Mouse (Mus musculus) heart, postnatal 0 days (tissue): Measurements from ENCODE around the gene Steap2. TPM values are rescaled to one million over a fixed set of nuclear protein-coding genes. Genes with fewer than 3 reads are reported as not detected.

Experiments used
- ATAC-seq: fragments of 200-750 bp; cut with Nextera tagmentation; 2 replicates; pipeline ENCODE4 v1.8.0; 2017; ENCODE audit warnings: low read depth, moderate number of reproducible peaks, moderate library complexity; ENCODE audit not compliant: insufficient read depth
- DNase-seq: peaks from one replicate; pipeline ENCODE4 v3.0.0-alpha.2; 2016; ENCODE audit warnings: low spot score
- H3K27ac ChIP-seq: fragments of 300-500 bp; sonication (generic); 2 replicates; pipeline ENCODE4 v1.5.1; 2014; ENCODE audit warnings: low read depth, mild to moderate bottlenecking
- H3K27me3 ChIP-seq: fragments of 300-500 bp; sonication (generic); 2 replicates; pipeline ENCODE4 v1.6.1; 2014; ENCODE audit warnings: low read length, mixed read lengths; ENCODE audit not compliant: control insufficient read depth, insufficient read depth
- H3K36me3 ChIP-seq: fragments of 300-500 bp; sonication (generic); replicated peaks from 2 replicates; pipeline ENCODE4 v1.6.1; 2014; ENCODE audit warnings: low read length, mixed read lengths; ENCODE audit not compliant: control insufficient read depth, insufficient read depth
- H3K4me1 ChIP-seq: fragments of 300-500 bp; sonication (generic); 2 replicates; pipeline ENCODE4 v1.6.1; 2014; ENCODE audit warnings: antibody characterized with exemption; ENCODE audit not compliant: control insufficient read depth, insufficient read depth
- H3K4me2 ChIP-seq: fragments of 300-500 bp; sonication (generic); 2 replicates; pipeline ENCODE4 v1.6.1; 2014; ENCODE audit warnings: low read depth, mild to moderate bottlenecking, low read length, moderate library complexity
- H3K4me3 ChIP-seq: fragments of 300-500 bp; sonication (generic); 2 replicates; pipeline ENCODE4 v1.5.1; 2014; ENCODE audit warnings: low read depth, low read length
- H3K9ac ChIP-seq: fragments of 300-500 bp; sonication (generic); replicated peaks from 2 replicates; pipeline ENCODE4 v1.6.1; 2014; ENCODE audit warnings: low read depth, low read length, mixed read lengths
- H3K9me3 ChIP-seq: fragments of 300-500 bp; sonication (generic); replicated peaks from 2 replicates; pipeline ENCODE4 v1.6.1; 2016; ENCODE audit warnings: low read length; ENCODE audit not compliant: control insufficient read depth
- CTCF ChIP-seq: IDR thresholded peaks from 2 replicates; pipeline ENCODE4 v1.5.1; 2016; ENCODE audit warnings: antibody characterized with exemption, control low read depth, low read depth
- EP300 ChIP-seq: IDR thresholded peaks from 2 replicates; pipeline ENCODE4 v1.6.1; 2016; ENCODE audit warnings: antibody characterized with exemption, low read depth
- WGBS: fragments of 180-500 bp; shearing (Covaris S2); extraction: QIAGEN DNeasy Blood & Tissue Kit; methylation state at CpG from one replicate; pipeline ENCODE4 v1.1.7; 2014; 5-methylcytosine and 5-hydroxymethylcytosine counted together
- polyA plus RNA-seq: library from polyadenylated mRNA; unstranded; fragments of >200 nt; fragmentation: Nextera tagmentation; extraction: Ambion mirVana; gene quantifications from 2 replicates; pipeline ENCODE4 v1.2.1, GENCODE M21; 2015
- total RNA-seq: library from RNA; depleted of rRNA; stranded (reverse); fragments of >200 nt; gene quantifications from 2 replicates; pipeline ENCODE4 v1.2.3, GENCODE M21; 2014; ENCODE audit warnings: low replicate concordance; rRNA removed

Gene Steap2
- total RNA-seq (3.1 and 3.6 TPM in 2 replicates), polyA plus RNA-seq (0.94 and 1.2 TPM in 2 replicates)

GRCm38 (mm10) chr5:5693956-5694653, at the start of gene Steap2:
TSS of gene Steap2 (minus strand) at chr5:5694578.
- no peaks in the 10 kb centered on the region for H3K9me3 ChIP-seq
- peak within 1 kb of the TSS; percentile 89 for H3K4me2 ChIP-seq
- peak within 1 kb of the TSS; percentile 60 for H3K4me3 ChIP-seq
- peaks cover 3% of the 10 kb centered on the region; the same call in 1 of the 2 replicates for H3K27me3 ChIP-seq
- no peak within 1 kb of the TSS for H3K27ac ChIP-seq
- ATAC-seq (peak; percentile 82), DNase-seq (peak; percentile 44)
- no peaks in the 10 kb centered on the region; the same call in 1 of the 2 replicates for H3K4me1 ChIP-seq
- WGBS: under 1% methylated on average over 57 of the region's 66 CpGs
- TF ChIP-seq EP300 (no peak), CTCF (no peak)
- H3K36me3 ChIP-seq: no peaks in the 10 kb centered on the region
- peak within 1 kb of the TSS; percentile 69 for H3K9ac ChIP-seq

- Histone ChIP-seq H3K9ac (no peak overlapping the region), H3K27me3 (no peaks in the 10 kb centered on the region), H3K9me3 (no peaks in the 10 kb centered on the region), H3K27ac (no peak overlapping the region), H3K36me3 (no peaks in the 10 kb centered on the region), H3K4me3 (no peak overlapping the region), H3K4me2 (no peak overlapping the region), H3K4me1 (no peaks in the 10 kb centered on the region)
- no peak for TF ChIP-seq EP300
- TF ChIP-seq CTCF: no peak
- 89% methylated on average over 9 of the region's 9 CpGs for WGBS
- ATAC-seq: no peak
- DNase-seq: no peak
Observed at GRCm38 (mm10) chr5:5734445-5734844, 40.1 kb upstream of the Steap2 start.

GRCm38 (mm10) chr5:5732858-5733257, 38.5 kb upstream of the Steap2 start:
- Histone ChIP-seq H3K9me3 (no peaks in the 10 kb centered on the region), H3K4me3 (no peak overlapping the region), H3K27me3 (no peaks in the 10 kb centered on the region), H3K36me3 (no peaks in the 10 kb centered on the region), H3K4me1 (no peaks in the 10 kb centered on the region), H3K4me2 (no peak overlapping the region), H3K9ac (no peak overlapping the region), H3K27ac (no peak overlapping the region)
- 50% methylated on average over 2 of the region's 2 CpGs for WGBS
- no peak for ATAC-seq
- TF ChIP-seq CTCF (no peak), EP300 (no peak)
- DNase-seq: no peak

GRCm38 (mm10) chr5:5732208-5732607, 37.8 kb upstream of the Steap2 start:
- DNase-seq: no peak
- no peaks in the 10 kb centered on the region for H3K4me1 ChIP-seq
- WGBS: 81% methylated on average over 3 of the region's 3 CpGs
- H3K9me3 ChIP-seq: no peaks in the 10 kb centered on the region
- H3K4me3 ChIP-seq: no peak overlapping the region
- H3K9ac ChIP-seq: no peak overlapping the region
- ATAC-seq: no peak
- no peak for TF ChIP-seq EP300
- TF ChIP-seq CTCF: no peak
- H3K4me2 ChIP-seq: no peak overlapping the region
- H3K27me3 ChIP-seq: no peaks in the 10 kb centered on the region
- no peaks in the 10 kb centered on the region for H3K36me3 ChIP-seq
- H3K27ac ChIP-seq: no peak overlapping the region

GRCm38 (mm10) chr5:5729904-5730303, 35.5 kb upstream of the Steap2 start:
- TF ChIP-seq EP300 (no peak), CTCF (no peak)
- Histone ChIP-seq H3K9ac (no peak overlapping the region), H3K27ac (no peak overlapping the region), H3K9me3 (no peaks in the 10 kb centered on the region), H3K27me3 (no peaks in the 10 kb centered on the region), H3K36me3 (no peaks in the 10 kb centered on the region), H3K4me3 (no peak overlapping the region), H3K4me1 (no peaks in the 10 kb centered on the region), H3K4me2 (no peak overlapping the region)
- ATAC-seq (no peak), DNase-seq (no peak)
- 81% methylated on average over 4 of the region's 4 CpGs for WGBS

- H3K27ac ChIP-seq: no peak overlapping the region
- no peak overlapping the region for H3K9ac ChIP-seq
- H3K36me3 ChIP-seq: no peaks in the 10 kb centered on the region
- ATAC-seq: no peak
- 77% methylated on average over 7 of the region's 7 CpGs for WGBS
- no peaks in the 10 kb centered on the region for H3K4me1 ChIP-seq
- no peak for DNase-seq
- no peak overlapping the region for H3K4me2 ChIP-seq
- no peaks in the 10 kb centered on the region for H3K27me3 ChIP-seq
- TF ChIP-seq EP300 (no peak), CTCF (no peak)
- no peaks in the 10 kb centered on the region for H3K9me3 ChIP-seq
- no peak overlapping the region for H3K4me3 ChIP-seq
Observed at GRCm38 (mm10) chr5:5722217-5722616, 27.8 kb upstream of the Steap2 start.
